Mouse (Mus musculus) small intestine, adult 10 weeks (tissue): ENCODE results near the gene Gm5415. TPM values are rescaled to one million over a fixed set of nuclear protein-coding genes. Genes with fewer than 3 reads are reported as not detected.

Source experiments
- polyA plus RNA-seq: library from polyadenylated mRNA; stranded (reverse); fragments of 350-450 nt; fragmentation: Illumina TruSeq; extraction: RNeasy Lipid Tissue Mini Kit (QIAGEN cat#74804); gene quantifications from one replicate; pipeline ENCODE4 v1.2.3, GENCODE M21; 2014; ENCODE audit warnings: low replicate concordance

The Gm5415 gene
- polyA plus RNA-seq = not detected

GRCm38 (mm10) chr1:32547194-32547593, at the start of gene Gm5415:
TSS of gene Gm5415 (minus strand) at chr1:32547294.

